Mouse (Mus musculus): ENCODE results near the gene Klhl42.

Gene Klhl42

GRCm38 (mm10) chr6:147155085-147155484 is 63.9 kb downstream of the Klhl42 start:
- no peak for DNase-seq

DNA sequence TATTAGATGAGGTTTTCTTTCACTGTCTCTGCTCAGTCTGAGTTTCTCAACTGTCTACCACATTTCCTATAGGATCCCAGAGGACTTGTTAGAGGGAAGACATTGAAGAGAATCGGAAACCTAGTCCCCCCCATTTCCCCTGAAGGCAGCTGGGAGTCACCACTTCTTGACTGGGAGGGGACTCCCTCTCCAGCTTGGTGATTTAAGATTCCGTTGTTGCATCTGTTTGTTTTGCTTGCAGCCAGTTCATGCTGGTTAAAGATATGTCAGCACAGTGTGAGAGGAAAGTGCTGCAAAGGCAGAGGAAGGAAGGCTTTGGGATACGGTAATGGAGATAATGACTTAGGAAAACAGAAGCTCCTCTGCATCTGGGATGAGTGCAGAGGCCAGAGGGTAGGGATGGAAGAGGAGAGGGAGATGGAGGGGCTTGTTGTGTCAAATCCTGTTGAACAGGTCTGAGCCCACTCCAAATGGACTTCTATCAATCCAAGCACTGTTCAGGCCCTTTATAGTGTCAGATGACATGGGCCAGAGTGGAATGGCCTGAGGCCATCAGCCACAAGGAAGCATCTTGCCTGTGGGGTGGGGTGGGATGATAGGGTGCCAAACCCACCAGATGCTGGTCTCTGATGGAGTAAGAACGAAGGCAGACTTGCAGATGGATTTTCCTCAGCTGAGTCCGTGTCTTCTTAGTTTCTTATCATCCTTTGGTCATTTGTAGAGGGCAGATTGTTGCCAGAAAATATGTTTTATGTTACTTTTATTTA is 70.8 kb downstream of the Klhl42 start:
- DNase-seq = no peak

Measured in thymus, postnatal 25 days (tissue).